Mouse (Mus musculus): ENCODE results near the gene Pon1. TPM values are rescaled to one million over a fixed set of nuclear protein-coding genes. Genes with fewer than 3 reads are reported as not detected.
"Not testable (repeated sequence)": the region's sequence is repeated elsewhere in the genome, so short reads cannot be mapped to it uniquely, and the experiment has no call there.

The Pon1 gene
- total RNA-seq (2014; fragmentation: Nextera tagmentation) (not detected in 2 replicates), total RNA-seq (2017) (not detected in 2 replicates)

GRCm38 (mm10) chr6:5193693-5194092 lies at the start of gene Pon1:
Gene Pon1, minus strand, starts transcription at chr6:5193946.
- ATAC-seq (replicated peaks; ENCODE audit: low FRiP score, low TSS enrichment, poor library complexity, severe bottlenecking): no peak

- no peak for ATAC-seq (replicated peaks; ENCODE audit: low FRiP score, low TSS enrichment, poor library complexity, severe bottlenecking)
Measured at GRCm38 (mm10) chr6:5238799-5239198, 45.1 kb upstream of the Pon1 start.

- no peak for ATAC-seq (replicated peaks; ENCODE audit: low FRiP score, low TSS enrichment, poor library complexity, severe bottlenecking)
Measured at GRCm38 (mm10) chr6:5237510-5237909, 43.8 kb upstream of the Pon1 start.

DNA sequence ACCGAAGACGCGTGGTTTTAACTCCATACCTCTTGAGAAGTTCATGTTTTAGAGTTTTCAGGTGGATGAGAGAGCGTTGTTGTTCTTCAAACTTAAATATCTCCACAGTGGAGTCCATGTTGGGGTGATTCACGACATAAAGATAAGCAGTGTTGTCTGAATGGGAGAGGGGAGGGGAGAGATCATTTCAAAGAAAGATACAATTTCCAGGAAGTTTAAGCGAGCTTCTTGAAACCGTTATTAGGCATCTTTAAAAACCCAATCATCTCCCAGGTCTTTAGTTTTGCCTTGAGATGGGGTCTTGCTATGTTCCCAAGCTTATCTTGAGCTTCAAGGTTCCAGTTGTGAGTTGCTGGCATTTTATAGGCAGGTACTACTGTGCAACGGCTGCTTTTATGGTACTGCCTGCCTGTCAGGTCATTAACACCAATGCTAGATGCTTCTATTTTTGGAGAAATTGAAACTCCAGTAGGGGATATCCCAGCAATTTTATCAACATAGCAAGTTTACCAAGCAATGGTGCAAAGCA lies 43.2 kb upstream of the Pon1 start:
- ATAC-seq (replicated peaks; ENCODE audit: low FRiP score, low TSS enrichment, poor library complexity, severe bottlenecking): no peak

- no peak for ATAC-seq (replicated peaks; ENCODE audit: low FRiP score, low TSS enrichment, poor library complexity, severe bottlenecking)
Measured at GRCm38 (mm10) chr6:5234563-5234962, 40.8 kb upstream of the Pon1 start.

- no peak for ATAC-seq (replicated peaks; ENCODE audit: low FRiP score, low TSS enrichment, poor library complexity, severe bottlenecking)
Measured at GRCm38 (mm10) chr6:5233812-5234211, 40.1 kb upstream of the Pon1 start.

- no peak for ATAC-seq (replicated peaks; ENCODE audit: low FRiP score, low TSS enrichment, poor library complexity, severe bottlenecking)
Measured at GRCm38 (mm10) chr6:5232022-5232421, 38.3 kb upstream of the Pon1 start.

DNA sequence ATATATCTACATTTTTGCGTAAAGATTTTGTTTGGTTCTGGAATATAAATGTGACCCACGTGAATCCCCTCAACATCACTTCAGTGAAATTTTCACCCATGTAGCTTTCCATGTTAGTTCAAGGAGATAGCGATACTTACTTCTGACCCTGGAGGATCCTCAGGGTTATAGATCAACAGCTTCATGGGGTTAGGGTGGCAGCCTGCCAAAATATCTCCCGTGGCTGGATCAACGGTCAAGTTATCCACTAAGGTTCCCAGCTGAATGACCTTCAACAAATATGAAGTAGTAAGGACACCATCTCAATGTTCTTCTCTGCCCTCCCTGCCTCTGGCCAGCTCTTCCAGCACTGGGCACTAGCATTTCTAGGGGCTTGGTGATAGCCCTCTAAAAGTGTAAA lies 36.5 kb upstream of the Pon1 start:
- no peak for ATAC-seq (replicated peaks; ENCODE audit: low FRiP score, low TSS enrichment, poor library complexity, severe bottlenecking)

DNA sequence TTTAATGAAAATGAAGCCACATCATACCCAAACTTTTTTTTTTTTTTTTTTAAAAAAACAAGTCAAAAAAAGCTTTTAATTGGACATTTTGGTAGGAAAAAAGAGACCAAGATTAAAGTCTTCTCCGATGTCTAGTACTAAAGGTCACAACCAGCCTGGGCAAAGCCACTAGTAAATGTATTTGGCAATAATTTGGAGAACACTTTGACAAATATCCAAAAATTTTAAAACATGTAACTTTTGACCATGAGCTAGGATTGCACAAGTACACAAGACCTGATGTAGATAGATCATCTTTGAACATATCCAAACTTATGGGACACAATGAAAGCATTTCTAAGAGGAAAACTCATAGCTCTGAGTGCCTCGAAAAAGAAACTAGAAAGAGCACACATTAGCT lies 29.8 kb upstream of the Pon1 start:
- ATAC-seq (replicated peaks; ENCODE audit: low FRiP score, low TSS enrichment, poor library complexity, severe bottlenecking): not testable (repeated sequence)

GRCm38 (mm10) chr6:5222080-5222479 lies 28.3 kb upstream of the Pon1 start:
- ATAC-seq (replicated peaks; ENCODE audit: low FRiP score, low TSS enrichment, poor library complexity, severe bottlenecking): no peak

- ATAC-seq (replicated peaks; ENCODE audit: low FRiP score, low TSS enrichment, poor library complexity, severe bottlenecking): no peak
Measured at GRCm38 (mm10) chr6:5218190-5218589, 24.4 kb upstream of the Pon1 start.

GRCm38 (mm10) chr6:5207817-5208216 lies 14.1 kb upstream of the Pon1 start:
- no peak for ATAC-seq (replicated peaks; ENCODE audit: low FRiP score, low TSS enrichment, poor library complexity, severe bottlenecking)

DNA sequence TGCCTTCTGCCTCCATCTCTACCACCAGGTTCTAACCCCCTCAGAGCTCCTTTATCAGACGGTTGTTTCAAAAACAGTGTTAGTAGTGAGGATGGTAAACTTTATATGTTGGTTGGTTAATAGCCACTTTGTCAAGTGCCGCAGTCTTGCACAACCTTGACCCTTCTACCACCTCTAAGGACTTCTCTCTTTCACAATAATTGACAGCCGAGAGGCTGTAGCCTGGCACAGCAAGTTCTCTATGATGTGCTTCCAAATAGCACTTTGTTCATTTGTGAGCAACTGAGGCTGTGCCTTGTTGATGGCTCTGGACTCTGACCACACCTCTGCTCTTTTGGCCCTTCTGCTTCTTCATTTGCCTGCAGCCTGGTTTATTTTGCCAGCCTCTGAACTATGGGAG lies 6.2 kb upstream of the Pon1 start:
- ATAC-seq (replicated peaks; ENCODE audit: low FRiP score, low TSS enrichment, poor library complexity, severe bottlenecking): no peak

- ATAC-seq (replicated peaks; ENCODE audit: low FRiP score, low TSS enrichment, poor library complexity, severe bottlenecking): peak; percentile 44; the same call in 1 of the 2 replicates
Measured at GRCm38 (mm10) chr6:5199376-5199905, 5.7 kb upstream of the Pon1 start.

DNA sequence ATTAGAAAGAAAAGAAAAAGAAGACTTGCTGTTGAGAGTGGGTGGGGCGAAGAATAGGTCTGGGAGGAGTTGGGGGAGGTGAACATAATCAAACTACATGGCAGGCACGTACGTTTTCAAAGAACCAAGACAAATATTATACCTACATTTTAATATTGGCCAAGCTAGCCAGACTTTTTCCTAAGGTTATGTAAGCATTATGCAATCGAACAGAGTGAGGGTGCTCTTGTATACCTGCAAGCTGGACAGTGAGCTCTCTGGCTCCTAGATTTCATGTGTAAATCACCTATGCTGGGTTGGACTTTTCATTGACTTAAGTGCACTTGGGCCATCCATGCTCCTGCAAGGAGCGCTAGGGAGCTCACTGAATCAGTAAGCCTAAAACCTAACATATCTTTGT lies 4.8 kb upstream of the Pon1 start:
- ATAC-seq (replicated peaks; ENCODE audit: low FRiP score, low TSS enrichment, poor library complexity, severe bottlenecking): no peak

- no peak for ATAC-seq (replicated peaks; ENCODE audit: low FRiP score, low TSS enrichment, poor library complexity, severe bottlenecking)
Measured at GRCm38 (mm10) chr6:5190761-5191160, 3.0 kb downstream of the Pon1 start.

GRCm38 (mm10) chr6:5189507-5189906 lies 4.2 kb downstream of the Pon1 start:
- ATAC-seq (replicated peaks; ENCODE audit: low FRiP score, low TSS enrichment, poor library complexity, severe bottlenecking): no peak

DNA sequence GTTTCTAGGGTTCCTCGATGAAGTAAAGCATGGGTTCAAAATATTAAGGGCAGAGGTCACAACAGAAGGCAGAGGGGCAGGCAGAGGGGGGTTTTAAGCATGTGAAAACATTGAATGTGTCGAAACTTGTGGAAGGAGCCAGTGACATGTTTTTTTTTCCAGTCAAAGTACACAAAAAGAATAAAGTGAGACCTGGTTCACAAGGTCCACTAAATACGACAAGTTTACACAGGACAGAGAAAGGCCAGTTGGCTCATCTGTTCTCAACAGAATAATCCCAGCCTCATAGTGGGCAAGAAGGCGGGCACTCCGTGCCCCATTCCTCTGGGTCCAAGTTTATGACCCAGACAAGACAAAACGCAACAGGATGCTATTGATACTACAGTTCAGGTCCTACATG lies 4.8 kb downstream of the Pon1 start:
- no peak for ATAC-seq (replicated peaks; ENCODE audit: low FRiP score, low TSS enrichment, poor library complexity, severe bottlenecking)

GRCm38 (mm10) chr6:5188036-5188435 lies 5.7 kb downstream of the Pon1 start:
- no peak for ATAC-seq (replicated peaks; ENCODE audit: low FRiP score, low TSS enrichment, poor library complexity, severe bottlenecking)

DNA sequence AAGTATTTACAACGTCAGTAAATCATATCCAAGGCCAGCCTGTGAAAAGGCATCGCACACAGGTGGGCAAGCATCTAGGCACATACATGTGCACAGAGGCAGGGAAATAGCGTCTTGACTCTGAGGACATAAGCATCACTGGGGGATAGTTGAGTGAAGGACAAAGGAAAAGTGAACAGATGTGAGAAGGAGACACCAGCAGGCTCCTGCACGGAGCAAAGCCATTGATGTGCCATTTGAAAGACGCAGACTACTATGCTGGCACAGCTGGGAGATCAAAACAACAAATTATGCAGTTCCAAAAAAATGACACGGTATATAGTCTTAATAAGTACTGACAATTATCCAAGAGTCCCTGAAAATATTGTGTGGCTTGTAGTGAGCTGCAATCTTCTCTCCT lies 6.2 kb downstream of the Pon1 start:
- ATAC-seq (replicated peaks; ENCODE audit: low FRiP score, low TSS enrichment, poor library complexity, severe bottlenecking): no peak

DNA sequence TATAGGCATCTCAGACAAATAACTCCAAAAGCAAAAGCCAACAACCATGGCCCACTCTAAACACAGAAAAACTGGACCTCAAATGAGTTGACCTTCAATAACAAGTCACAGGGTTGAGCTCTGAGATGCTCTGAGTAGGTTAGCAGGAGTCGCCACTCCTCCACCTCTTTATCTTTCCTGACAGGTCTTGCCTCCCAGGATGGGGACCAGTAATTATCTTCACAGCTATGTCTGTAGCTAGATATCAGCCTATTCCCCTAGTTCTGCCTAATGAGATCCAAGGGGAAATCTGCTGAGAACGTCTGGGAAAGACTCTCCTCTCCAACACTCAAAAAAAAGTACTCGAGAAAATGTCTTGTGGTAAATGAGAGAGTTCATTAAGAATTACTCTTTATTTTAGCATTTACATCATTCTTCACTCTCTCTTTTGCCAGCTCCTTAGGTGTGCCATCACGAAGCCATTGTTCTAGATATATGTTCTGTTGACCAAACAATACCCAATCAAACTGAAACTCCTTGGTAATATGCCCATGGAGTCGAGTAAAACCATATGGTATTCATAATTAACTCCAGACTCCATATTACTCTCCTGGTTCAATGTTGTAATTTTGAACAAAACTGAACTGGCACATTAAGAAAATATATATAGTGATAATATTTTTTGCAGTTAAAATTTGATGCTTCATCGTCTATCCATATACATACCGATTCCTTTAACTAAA lies 7.4 kb downstream of the Pon1 start:
- no peak for ATAC-seq (replicated peaks; ENCODE audit: low FRiP score, low TSS enrichment, poor library complexity, severe bottlenecking)

All from megakaryocyte-erythroid progenitor cell, adult 5-6 weeks (primary cell).